Mouse (Mus musculus) embryonic facial prominence, embryonic 12.5 days (tissue): ENCODE data around the gene Krtap16-1. TPM values are rescaled to one million over a fixed set of nuclear protein-coding genes. Genes with fewer than 3 reads are reported as not detected.

ENCODE experiments used
- ATAC-seq: fragments of 200-750 bp; cut with Nextera tagmentation; 2 replicates; pipeline ENCODE4 v1.8.0; 2017; ENCODE audit not compliant: insufficient number of reproducible peaks, insufficient read depth, low FRiP score, low TSS enrichment
- H3K27ac ChIP-seq: fragments of 300-500 bp; sonication (generic); 2 replicates; pipeline ENCODE4 v1.5.1; 2016; ENCODE audit warnings: mild to moderate bottlenecking
- H3K27me3 ChIP-seq: fragments of 300-500 bp; sonication (generic); 2 replicates; pipeline ENCODE4 v1.6.1; 2016; ENCODE audit warnings: mild to moderate bottlenecking, moderate library complexity
- H3K36me3 ChIP-seq: fragments of 300-500 bp; sonication (generic); 2 replicates; pipeline ENCODE4 v1.6.1; 2016; ENCODE audit warnings: mild to moderate bottlenecking
- H3K4me1 ChIP-seq: fragments of 300-500 bp; sonication (generic); 2 replicates; pipeline ENCODE4 v1.6.1; 2016
- H3K4me2 ChIP-seq: fragments of 300-500 bp; sonication (generic); replicated peaks from 2 replicates; pipeline ENCODE4 v1.6.1; 2016; ENCODE audit warnings: mild to moderate bottlenecking, moderate library complexity
- H3K4me3 ChIP-seq: fragments of 300-500 bp; sonication (generic); 2 replicates; pipeline ENCODE4 v1.5.1; 2016; ENCODE audit warnings: mild to moderate bottlenecking
- H3K9ac ChIP-seq: fragments of 300-500 bp; sonication (generic); 2 replicates; pipeline ENCODE4 v1.6.1; 2016; ENCODE audit warnings: mild to moderate bottlenecking, moderate library complexity
- H3K9me3 ChIP-seq: fragments of 300-500 bp; sonication (generic); 2 replicates; pipeline ENCODE4 v1.6.1; 2016; ENCODE audit warnings: mild to moderate bottlenecking, moderate library complexity
- WGBS: fragments of 180-500 bp; shearing (Covaris S2); methylation state at CpG from one replicate; pipeline ENCODE4 v1.1.7; 2016; 5-methylcytosine and 5-hydroxymethylcytosine counted together
- polyA plus RNA-seq: library from polyadenylated mRNA; unstranded; fragments of >200 nt; fragmentation: Nextera tagmentation; extraction: Ambion mirVana; gene quantifications from 2 replicates; pipeline ENCODE4 v1.2.1, GENCODE M21; 2016

Gene Krtap16-1
- not detected in 2 replicates for polyA plus RNA-seq

DNA sequence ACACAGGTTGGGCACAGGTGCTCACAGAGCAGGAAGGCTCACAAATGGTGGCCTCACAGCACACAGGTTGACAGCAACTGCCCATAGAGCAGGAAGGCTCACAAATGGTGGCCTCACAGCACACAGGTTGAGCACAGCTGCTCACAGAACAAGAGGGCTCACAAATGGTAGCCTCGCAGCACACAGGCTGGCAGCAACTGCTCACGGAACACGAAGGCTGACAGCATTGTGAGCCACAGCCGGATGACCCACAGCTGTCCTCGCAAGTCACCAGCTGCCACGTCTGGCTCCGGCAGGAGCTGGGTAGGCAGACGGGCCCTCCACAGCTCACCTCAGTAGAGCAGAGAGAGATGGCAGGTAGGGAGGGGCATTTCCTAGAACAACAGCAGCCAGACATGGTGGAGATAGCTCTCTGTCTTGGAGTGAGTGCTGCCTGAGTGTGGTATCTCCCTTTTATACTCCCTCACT, at the start of gene Krtap16-1:
TSS of gene Krtap16-1 (minus strand) at position 418 of the 468 bp plus-strand sequence.
- H3K27me3 ChIP-seq, result no peaks in the 10 kb centered on the region
- no peaks in the 10 kb centered on the region for H3K36me3 ChIP-seq
- H3K9me3 ChIP-seq, result no peaks in the 10 kb centered on the region
- no peak within 1 kb of the TSS for H3K4me2 ChIP-seq
- no peaks in the 10 kb centered on the region for H3K4me1 ChIP-seq
- no peak within 1 kb of the TSS for H3K9ac ChIP-seq
- 87% methylated on average over 8 of the region's 8 CpGs for WGBS
- no peak within 1 kb of the TSS for H3K27ac ChIP-seq
- H3K4me3 ChIP-seq, result no peak within 1 kb of the TSS
- ATAC-seq, result no peak

DNA sequence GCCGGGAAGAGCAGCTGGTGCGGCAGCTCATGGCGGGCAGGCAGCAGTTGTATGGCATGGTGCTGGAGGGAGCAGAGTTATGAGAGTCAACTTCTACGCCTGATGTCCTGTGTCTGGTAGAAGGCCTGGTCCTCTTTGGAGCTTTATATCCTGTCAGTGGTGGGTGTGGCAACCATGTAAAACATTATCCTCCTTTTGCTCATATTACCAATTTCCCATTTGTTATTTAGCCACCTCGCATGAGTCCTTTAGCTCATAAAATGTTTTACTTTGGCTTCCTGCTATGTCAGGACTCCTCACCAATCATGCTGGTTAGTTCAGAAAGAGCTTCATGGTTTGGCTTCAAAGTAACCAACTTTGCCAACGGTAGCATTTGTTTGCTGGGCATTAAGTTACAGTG, 43.4 kb upstream of the Krtap16-1 start, which contains the start of gene Krt33b:
TSS of gene Krt33b (minus strand) at position 101 of the 400 bp plus-strand sequence.
- Histone ChIP-seq H3K27me3 (no peaks in the 10 kb centered on the region), H3K9me3 (no peaks in the 10 kb centered on the region), H3K4me2 (no peak within 1 kb of the TSS), H3K4me1 (no peaks in the 10 kb centered on the region), H3K9ac (no peak within 1 kb of the TSS), H3K4me3 (no peak within 1 kb of the TSS), H3K27ac (no peak within 1 kb of the TSS), H3K36me3 (no peaks in the 10 kb centered on the region)
- no peak for ATAC-seq
- WGBS, result 84% methylated on average over 6 of the region's 6 CpGs

DNA sequence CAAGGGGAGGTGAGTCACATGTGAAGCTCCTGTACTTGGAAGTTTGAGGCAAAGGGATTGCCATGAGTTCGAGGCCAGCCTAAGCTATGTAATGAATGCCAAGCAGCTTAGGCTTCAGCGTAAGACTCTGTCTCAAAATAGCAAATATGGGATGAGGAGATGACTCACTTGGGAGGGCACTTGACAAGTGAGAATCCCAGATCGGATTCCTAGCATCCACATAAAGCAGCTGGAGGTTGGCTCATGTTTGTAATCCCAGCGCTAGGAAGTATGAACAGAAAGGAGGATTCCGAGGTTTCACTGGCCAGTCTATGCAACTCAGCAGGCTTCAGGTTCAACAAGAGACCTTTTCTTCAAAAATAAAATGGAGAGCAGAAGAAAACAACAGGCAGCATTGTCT, 35.0 kb upstream of the Krtap16-1 start:
- no peak overlapping the region for H3K27ac ChIP-seq
- no peak overlapping the region for H3K4me2 ChIP-seq
- H3K27me3 ChIP-seq, result no peaks in the 10 kb centered on the region
- H3K4me1 ChIP-seq, result no peaks in the 10 kb centered on the region
- no peak overlapping the region for H3K4me3 ChIP-seq
- H3K9me3 ChIP-seq, result no peaks in the 10 kb centered on the region
- ATAC-seq, result no peak
- H3K9ac ChIP-seq, result no peak overlapping the region
- no peaks in the 10 kb centered on the region for H3K36me3 ChIP-seq
- WGBS, result 81% methylated on average over 5 of the region's 5 CpGs

GRCm38 (mm10) chr11:100019466-100019865, 33.1 kb upstream of the Krtap16-1 start:
- Histone ChIP-seq H3K9me3 (no peaks in the 10 kb centered on the region), H3K27me3 (no peaks in the 10 kb centered on the region), H3K9ac (no peak overlapping the region), H3K27ac (no peak overlapping the region), H3K36me3 (no peaks in the 10 kb centered on the region), H3K4me1 (no peaks in the 10 kb centered on the region), H3K4me3 (no peak overlapping the region), H3K4me2 (no peak overlapping the region)
- ATAC-seq, result no peak
- 93% methylated on average over 1 of the region's 1 CpGs for WGBS

DNA sequence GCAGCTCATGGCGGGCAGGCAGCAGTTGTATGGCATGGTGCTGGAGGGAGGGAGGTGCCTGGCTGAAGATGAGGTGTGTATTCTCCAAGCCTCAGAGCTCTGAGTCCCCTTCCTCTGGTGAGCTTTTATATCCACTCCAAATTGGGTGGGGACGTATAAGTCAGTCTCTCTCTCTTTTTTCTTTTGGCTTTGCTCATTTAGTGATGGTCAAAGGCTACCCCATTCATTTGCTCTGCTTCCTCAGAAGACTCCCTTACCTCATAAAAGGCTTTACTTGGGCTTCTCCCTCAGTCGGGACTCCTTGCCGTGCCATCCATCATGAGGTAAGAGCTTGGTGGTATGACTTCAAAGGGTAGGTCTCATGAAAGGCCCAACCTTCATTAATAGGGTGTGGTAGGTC, 29.7 kb upstream of the Krtap16-1 start, which contains the start of gene Krt33a:
TSS of gene Krt33a (minus strand) at position 101 of the 400 bp plus-strand sequence.
- Histone ChIP-seq H3K9me3 (no peaks in the 10 kb centered on the region), H3K4me1 (no peaks in the 10 kb centered on the region), H3K36me3 (no peaks in the 10 kb centered on the region), H3K27me3 (no peaks in the 10 kb centered on the region), H3K9ac (no peak within 1 kb of the TSS), H3K27ac (no peak within 1 kb of the TSS), H3K4me3 (no peak within 1 kb of the TSS), H3K4me2 (no peak within 1 kb of the TSS)
- no peak for ATAC-seq
- WGBS, result 90% methylated on average over 4 of the region's 4 CpGs

DNA sequence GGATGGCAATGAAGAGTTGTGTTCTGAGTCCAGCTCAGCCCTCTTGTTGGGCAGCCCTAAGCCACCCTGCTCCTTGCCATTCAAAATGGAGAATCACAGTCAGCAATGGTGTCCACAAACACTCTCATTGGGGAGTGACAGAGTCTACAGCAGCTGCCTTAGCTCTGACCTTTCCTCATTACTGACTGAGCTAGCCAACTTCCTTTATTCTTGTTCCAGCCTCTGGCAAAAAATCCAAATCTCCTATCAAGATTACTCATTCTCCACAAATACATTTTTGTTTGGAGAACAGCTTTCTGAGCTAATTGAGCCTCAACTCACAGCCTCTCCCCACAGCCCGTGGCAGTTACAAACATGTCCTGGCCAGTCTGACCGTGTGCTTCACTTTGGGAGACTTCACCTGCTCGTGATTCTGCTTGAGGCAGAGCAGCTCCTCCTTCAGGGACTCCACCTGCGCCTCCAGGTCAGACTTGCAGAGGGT, 27.3 kb upstream of the Krtap16-1 start:
- 73% methylated on average over 4 of the region's 4 CpGs for WGBS
- Histone ChIP-seq H3K4me1 (no peaks in the 10 kb centered on the region), H3K4me2 (no peak overlapping the region), H3K36me3 (no peaks in the 10 kb centered on the region), H3K4me3 (no peak overlapping the region), H3K27ac (no peak overlapping the region), H3K9ac (no peak overlapping the region), H3K9me3 (no peaks in the 10 kb centered on the region), H3K27me3 (no peaks in the 10 kb centered on the region)
- ATAC-seq, result no peak

DNA sequence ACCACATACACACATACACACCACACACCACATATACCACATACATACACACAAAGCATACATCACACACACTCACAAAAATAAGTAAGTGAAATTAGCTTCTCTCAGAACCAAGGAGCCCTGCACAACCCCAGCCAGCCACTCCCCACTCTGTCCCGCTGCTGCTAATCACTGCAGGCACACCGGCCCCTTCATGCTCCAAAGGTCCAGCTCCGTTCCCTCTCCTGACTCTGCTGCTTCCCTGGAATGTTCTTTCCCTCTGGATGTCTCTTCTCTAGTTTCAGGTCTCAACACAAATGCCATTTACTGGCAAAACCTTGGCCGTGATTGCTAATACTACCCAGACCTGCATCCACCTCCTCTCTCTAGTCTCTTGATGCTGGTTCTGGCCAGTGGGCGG, 24.3 kb upstream of the Krtap16-1 start:
- Histone ChIP-seq H3K27ac (no peak overlapping the region), H3K4me2 (no peak overlapping the region), H3K27me3 (no peaks in the 10 kb centered on the region), H3K4me1 (no peaks in the 10 kb centered on the region), H3K9me3 (no peaks in the 10 kb centered on the region), H3K9ac (no peak overlapping the region), H3K36me3 (no peaks in the 10 kb centered on the region), H3K4me3 (no peak overlapping the region)
- WGBS, result 78% methylated on average over 5 of the region's 5 CpGs
- ATAC-seq, result no peak

- no peak for ATAC-seq
- no peaks in the 10 kb centered on the region for H3K27me3 ChIP-seq
These were observed 21.9 kb upstream of the Krtap16-1 start for GRCm38 (mm10) chr11:100008336-100008735.

GRCm38 (mm10) chr11:100006624-100007023, 20.2 kb upstream of the Krtap16-1 start:
- no peak for ATAC-seq
- Histone ChIP-seq H3K4me3 (no peak overlapping the region), H3K9ac (no peak overlapping the region), H3K4me2 (no peak overlapping the region), H3K27me3 (no peaks in the 10 kb centered on the region), H3K36me3 (no peaks in the 10 kb centered on the region), H3K4me1 (no peaks in the 10 kb centered on the region), H3K27ac (no peak overlapping the region), H3K9me3 (no peaks in the 10 kb centered on the region)
- WGBS, result 53% methylated on average over 3 of the region's 3 CpGs

More at GRCm38 (mm10) chr11:100008336-100008735, 21.9 kb upstream of the Krtap16-1 start:
- 88% methylated on average over 5 of the region's 5 CpGs for WGBS
- Histone ChIP-seq H3K9me3 (no peaks in the 10 kb centered on the region), H3K4me2 (no peak overlapping the region), H3K9ac (no peak overlapping the region), H3K4me3 (no peak overlapping the region), H3K27ac (no peak overlapping the region), H3K36me3 (no peaks in the 10 kb centered on the region), H3K4me1 (no peaks in the 10 kb centered on the region)

DNA sequence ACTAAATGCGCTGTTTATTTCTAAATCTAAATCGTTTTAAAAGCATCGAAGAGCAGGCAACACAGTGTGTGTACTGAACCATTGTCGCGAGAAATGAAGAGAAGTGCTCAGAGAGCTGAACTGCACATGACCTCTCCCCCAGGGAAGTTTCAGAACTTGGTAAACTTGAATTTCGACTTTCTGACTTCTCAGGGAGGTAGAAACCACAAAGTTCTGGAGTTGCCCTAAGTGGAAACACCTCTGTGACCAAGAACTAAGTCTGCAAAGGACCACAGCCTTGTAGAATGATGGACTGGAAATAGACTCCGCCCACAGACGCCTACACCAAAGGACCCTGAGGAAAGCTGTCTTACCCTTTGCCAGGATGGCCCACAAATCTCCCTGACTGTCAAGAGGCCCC, 19.5 kb upstream of the Krtap16-1 start:
- no peak for ATAC-seq
- 81% methylated on average over 8 of the region's 8 CpGs for WGBS
- no peaks in the 10 kb centered on the region for H3K27me3 ChIP-seq
- H3K36me3 ChIP-seq, result no peaks in the 10 kb centered on the region
- H3K4me3 ChIP-seq, result no peak overlapping the region
- H3K9ac ChIP-seq, result no peak overlapping the region
- H3K9me3 ChIP-seq, result no peaks in the 10 kb centered on the region
- H3K4me1 ChIP-seq, result no peaks in the 10 kb centered on the region
- no peak overlapping the region for H3K27ac ChIP-seq
- H3K4me2 ChIP-seq, result no peak overlapping the region

DNA sequence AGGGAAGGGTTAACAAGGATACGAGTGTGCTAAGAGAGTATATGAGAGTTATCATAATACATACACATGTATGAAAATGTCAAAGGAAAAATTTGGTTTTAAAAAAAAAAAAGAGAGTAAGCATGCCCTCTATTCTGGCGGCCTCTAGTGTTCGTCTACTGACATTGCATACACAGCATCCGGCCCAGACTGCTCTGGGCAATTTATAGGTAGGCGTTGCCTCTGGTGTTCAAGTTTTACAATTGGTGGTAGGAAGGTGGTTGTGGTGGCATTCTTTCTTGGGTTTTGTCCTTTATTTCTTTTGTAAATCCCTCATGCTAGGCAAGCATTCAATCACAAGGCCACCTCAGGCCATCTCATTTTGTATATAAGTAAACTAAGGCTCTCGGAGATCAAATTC, 18.4 kb upstream of the Krtap16-1 start:
- Histone ChIP-seq H3K9ac (no peak overlapping the region), H3K4me1 (no peaks in the 10 kb centered on the region), H3K27ac (no peak overlapping the region), H3K27me3 (no peaks in the 10 kb centered on the region), H3K4me2 (no peak overlapping the region), H3K4me3 (no peak overlapping the region), H3K36me3 (no peaks in the 10 kb centered on the region), H3K9me3 (no peaks in the 10 kb centered on the region)
- ATAC-seq, result no peak
- 27% methylated on average over 6 of the region's 6 CpGs for WGBS

- 88% methylated on average over 7 of the region's 7 CpGs for WGBS
- Histone ChIP-seq H3K4me1 (no peaks in the 10 kb centered on the region), H3K4me2 (no peak overlapping the region), H3K9ac (no peak overlapping the region), H3K27ac (no peak overlapping the region), H3K36me3 (no peaks in the 10 kb centered on the region), H3K27me3 (peaks cover 10% of the 10 kb centered on the region; the same call in 1 of the 2 replicates), H3K9me3 (no peaks in the 10 kb centered on the region), H3K4me3 (no peak overlapping the region)
- ATAC-seq, result no peak
These were observed 12.7 kb upstream of the Krtap16-1 start for GRCm38 (mm10) chr11:99999091-99999490.

GRCm38 (mm10) chr11:99994384-99994661, 7.9 kb upstream of the Krtap16-1 start:
- Histone ChIP-seq H3K9ac (no peak overlapping the region), H3K9me3 (no peaks in the 10 kb centered on the region), H3K4me3 (no peak overlapping the region), H3K27ac (no peak overlapping the region), H3K4me1 (no peaks in the 10 kb centered on the region), H3K36me3 (no peaks in the 10 kb centered on the region), H3K27me3 (peaks cover 28% of the 10 kb centered on the region), H3K4me2 (no peak overlapping the region)
- no peak for ATAC-seq
- 67% methylated on average over 4 of the region's 4 CpGs for WGBS
